Mouse (Mus musculus) bone marrow macrophage, adult 2 months (primary cell): ENCODE data around the gene Abcb4.

Source experiments
- CTCF ChIP-seq: IDR thresholded peaks from 2 replicates; pipeline ENCODE4 v1.5.1; 2012; ENCODE audit warnings: low read depth, mild to moderate bottlenecking, low read length, moderate library complexity
- POLR2A ChIP-seq: IDR thresholded peaks from 2 replicates; pipeline ENCODE4 v1.6.1; 2012; ENCODE audit warnings: mild to moderate bottlenecking, low read depth, low read length, borderline replicate concordance

DNA sequence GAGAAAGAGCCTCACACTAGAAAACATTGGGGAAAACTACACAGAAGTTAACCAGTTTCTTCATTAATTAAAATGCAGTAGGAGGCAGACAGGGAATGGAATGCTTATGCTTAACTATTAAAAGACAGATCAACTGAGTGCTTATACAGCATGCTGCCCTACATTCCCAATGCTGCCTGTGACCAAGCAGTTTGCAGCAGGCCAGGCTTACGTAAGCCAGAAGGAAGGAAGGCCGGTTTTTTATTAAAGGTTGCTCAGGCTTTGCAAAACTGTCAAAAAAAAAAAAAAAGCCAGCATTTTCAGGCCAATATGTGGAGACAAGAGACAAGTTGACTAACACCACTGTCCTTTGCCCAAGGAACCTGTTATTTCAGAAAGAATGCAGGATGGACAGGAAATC is 77.2 kb downstream of the Abcb4 start:
- TF ChIP-seq POLR2A (no peak), CTCF (no peak)
